Mouse (Mus musculus) cerebellum, postnatal 10 days (tissue): ENCODE data around the gene Gm21973.

Experiments
- DNase-seq, 2 experiments: peaks; one replicate each; pipeline ENCODE4 v3.0.0; 2021; ENCODE audit warnings: mixed read lengths in 2 of 2

Gene Gm21973

GRCm38 (mm10) chr15:10325080-10325479 is at the start of gene Gm21973:
Gm21973 (plus strand) TSS chr15:10325380.
- no peak for DNase-seq

- peak in 1 of 2 experiments; percentile 4 for DNase-seq
Measured at GRCm38 (mm10) chr15:10276386-10276785, 48.8 kb upstream of the Gm21973 start.

- no peak for DNase-seq
Measured at GRCm38 (mm10) chr15:10277461-10277860, 47.7 kb upstream of the Gm21973 start.

GRCm38 (mm10) chr15:10281546-10281945 is 43.6 kb upstream of the Gm21973 start:
- peak; percentile 6 to 8 for DNase-seq

GRCm38 (mm10) chr15:10283661-10284060 is 41.5 kb upstream of the Gm21973 start:
- no peak for DNase-seq

- no peak for DNase-seq
Measured at GRCm38 (mm10) chr15:10296570-10296969, 28.6 kb upstream of the Gm21973 start.

GRCm38 (mm10) chr15:10298058-10298457 is 27.1 kb upstream of the Gm21973 start:
- no peak for DNase-seq

GRCm38 (mm10) chr15:10299467-10299866 is 25.7 kb upstream of the Gm21973 start:
- no peak for DNase-seq

- DNase-seq, result no peak
Measured at GRCm38 (mm10) chr15:10306461-10306860, 18.7 kb upstream of the Gm21973 start.

- no peak for DNase-seq
Measured at GRCm38 (mm10) chr15:10311826-10312225, 13.4 kb upstream of the Gm21973 start.

GRCm38 (mm10) chr15:10313522-10314455 is 11.4 kb upstream of the Gm21973 start:
- DNase-seq, result peak; percentile 81 to 84

GRCm38 (mm10) chr15:10330626-10331025 is 5.4 kb downstream of the Gm21973 start:
- no peak for DNase-seq

- DNase-seq, result no peak
Measured at GRCm38 (mm10) chr15:10332566-10332965, 7.4 kb downstream of the Gm21973 start.

- DNase-seq, result no peak
Measured at GRCm38 (mm10) chr15:10338606-10339005, 13.4 kb downstream of the Gm21973 start.

GRCm38 (mm10) chr15:10347044-10347443 is 21.9 kb downstream of the Gm21973 start:
- no peak for DNase-seq

GRCm38 (mm10) chr15:10358039-10358948 is 33.1 kb downstream of the Gm21973 start, which contains the start of gene Agxt2:
Agxt2 (plus strand) TSS chr15:10358532.
- DNase-seq, result no peak

- no peak for DNase-seq
Measured at GRCm38 (mm10) chr15:10366331-10366730, 41.2 kb downstream of the Gm21973 start.

- no peak for DNase-seq
Measured at GRCm38 (mm10) chr15:10375404-10375803, 50.2 kb downstream of the Gm21973 start.

GRCm38 (mm10) chr15:10378338-10378959 is 53.3 kb downstream of the Gm21973 start:
- no peak for DNase-seq

GRCm38 (mm10) chr15:10379757-10380458 is 54.7 kb downstream of the Gm21973 start:
- DNase-seq, result no peak

GRCm38 (mm10) chr15:10387263-10387662 is 62.1 kb downstream of the Gm21973 start:
- no peak for DNase-seq

- DNase-seq, result no peak
Measured at GRCm38 (mm10) chr15:10399795-10400194, 74.6 kb downstream of the Gm21973 start.
